Mouse (Mus musculus): ENCODE data around the gene Vmn1r208. TPM values are rescaled to one million over a fixed set of nuclear protein-coding genes. Genes with fewer than 3 reads are reported as not detected.
"Not testable (repeated sequence)": the region's sequence is repeated elsewhere in the genome, so short reads cannot be mapped to it uniquely, and the experiment has no call there.

Gene Vmn1r208
- not detected in 2 replicates for polyA plus RNA-seq (2015; fragmentation: Nextera tagmentation; extraction: Ambion mirVana)

DNA sequence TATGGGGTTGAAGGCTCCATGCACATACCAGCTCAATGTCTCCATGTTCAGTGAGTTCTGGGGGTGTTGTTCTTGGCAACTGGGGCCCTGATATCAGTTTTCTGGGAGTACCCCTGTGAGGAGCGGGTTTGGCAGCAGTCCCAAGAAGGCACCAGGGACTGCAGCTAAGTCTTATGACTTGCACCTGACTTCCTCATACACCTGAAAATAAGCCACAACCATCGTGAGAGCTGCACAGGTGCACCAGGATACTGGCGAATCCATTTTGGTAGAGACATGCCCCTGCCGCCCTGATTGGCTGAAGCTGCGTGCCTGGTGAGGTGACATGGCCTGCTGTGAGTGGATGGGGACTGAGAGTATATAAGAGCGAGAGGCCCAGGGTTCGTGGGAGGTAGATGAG, at the start of gene Vmn1r208:
Vmn1r208 (minus strand) TSS at position 101 of the 400 bp plus-strand sequence.
- not testable (repeated sequence) for H3K4me3 ChIP-seq (replicated peaks; ENCODE audit: low read length); ATAC-seq (ENCODE audit: insufficient read depth, low FRiP score); H3K27me3 ChIP-seq (ENCODE audit: control insufficient read depth, insufficient read depth, low read length); H3K36me3 ChIP-seq (ENCODE audit: control insufficient read depth, insufficient read depth, low read length); H3K4me2 ChIP-seq (ENCODE audit: low read depth, low read length); H3K9ac ChIP-seq (ENCODE audit: low read length); H3K4me1 ChIP-seq (ENCODE audit: control insufficient read depth, insufficient read depth, low read length); H3K27ac ChIP-seq (ENCODE audit: low read length); H3K9me3 ChIP-seq (replicated peaks; ENCODE audit: control insufficient read depth, low read length)
- WGBS: no CpG with 5 or more reads among the region's 7 CpGs

GRCm38 (mm10) chr13:22821601-22822000, 44.4 kb upstream of the Vmn1r208 start:
- not testable (repeated sequence) for H3K27me3 ChIP-seq (ENCODE audit: control insufficient read depth, insufficient read depth, low read length); H3K9ac ChIP-seq (ENCODE audit: low read length); H3K9me3 ChIP-seq (replicated peaks; ENCODE audit: control insufficient read depth, low read length); ATAC-seq (ENCODE audit: insufficient read depth, low FRiP score); H3K36me3 ChIP-seq (ENCODE audit: control insufficient read depth, insufficient read depth, low read length); H3K4me3 ChIP-seq (replicated peaks; ENCODE audit: low read length); H3K4me1 ChIP-seq (ENCODE audit: control insufficient read depth, insufficient read depth, low read length); H3K27ac ChIP-seq (ENCODE audit: low read length); H3K4me2 ChIP-seq (ENCODE audit: low read depth, low read length)
- 92% methylated on average over 1 of the region's 1 CpGs for WGBS

GRCm38 (mm10) chr13:22809582-22809981, 32.4 kb upstream of the Vmn1r208 start, which contains the start of gene Vmn1r209:
Vmn1r209 (minus strand) TSS chr13:22809682.
- H3K27me3 ChIP-seq (ENCODE audit: control insufficient read depth, insufficient read depth, low read length); H3K4me3 ChIP-seq (replicated peaks; ENCODE audit: low read length); H3K9me3 ChIP-seq (replicated peaks; ENCODE audit: control insufficient read depth, low read length); ATAC-seq (ENCODE audit: insufficient read depth, low FRiP score); H3K36me3 ChIP-seq (ENCODE audit: control insufficient read depth, insufficient read depth, low read length); H3K9ac ChIP-seq (ENCODE audit: low read length); H3K27ac ChIP-seq (ENCODE audit: low read length); H3K4me1 ChIP-seq (ENCODE audit: control insufficient read depth, insufficient read depth, low read length); H3K4me2 ChIP-seq (ENCODE audit: low read depth, low read length): not testable (repeated sequence)

DNA sequence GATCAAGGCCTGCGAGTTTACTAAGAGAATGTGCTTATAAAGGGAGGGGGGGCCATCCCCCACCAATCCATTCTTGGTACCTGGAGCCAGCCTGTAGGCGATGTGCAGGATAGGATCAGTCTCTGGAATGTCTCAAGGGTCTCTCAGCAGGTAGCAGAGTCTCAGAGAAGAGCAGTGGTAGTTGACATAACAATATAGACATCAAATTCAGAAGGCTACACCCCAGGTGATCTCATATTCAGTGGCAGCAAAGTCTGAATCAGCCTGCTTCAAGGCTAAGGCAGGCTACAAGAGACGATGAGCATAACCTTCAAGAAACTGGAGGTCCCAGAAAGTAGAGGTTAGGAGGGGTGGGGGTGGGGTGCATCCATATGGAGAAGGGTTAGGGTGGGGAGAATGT, 10.9 kb upstream of the Vmn1r208 start:
- not testable (repeated sequence) for H3K36me3 ChIP-seq (ENCODE audit: control insufficient read depth, insufficient read depth, low read length); ATAC-seq (ENCODE audit: insufficient read depth, low FRiP score); H3K4me2 ChIP-seq (ENCODE audit: low read depth, low read length); H3K27me3 ChIP-seq (ENCODE audit: control insufficient read depth, insufficient read depth, low read length); H3K9me3 ChIP-seq (replicated peaks; ENCODE audit: control insufficient read depth, low read length); H3K4me3 ChIP-seq (replicated peaks; ENCODE audit: low read length); H3K27ac ChIP-seq (ENCODE audit: low read length); H3K9ac ChIP-seq (ENCODE audit: low read length); H3K4me1 ChIP-seq (ENCODE audit: control insufficient read depth, insufficient read depth, low read length)
- 81% methylated on average over 3 of the region's 3 CpGs for WGBS

GRCm38 (mm10) chr13:22784159-22784558, 7.0 kb upstream of the Vmn1r208 start:
- H3K27me3 ChIP-seq (ENCODE audit: control insufficient read depth, insufficient read depth, low read length); H3K4me3 ChIP-seq (replicated peaks; ENCODE audit: low read length); H3K27ac ChIP-seq (ENCODE audit: low read length); H3K9me3 ChIP-seq (replicated peaks; ENCODE audit: control insufficient read depth, low read length); H3K36me3 ChIP-seq (ENCODE audit: control insufficient read depth, insufficient read depth, low read length); H3K9ac ChIP-seq (ENCODE audit: low read length); H3K4me2 ChIP-seq (ENCODE audit: low read depth, low read length); H3K4me1 ChIP-seq (ENCODE audit: control insufficient read depth, insufficient read depth, low read length); ATAC-seq (ENCODE audit: insufficient read depth, low FRiP score): not testable (repeated sequence)

- H3K36me3 ChIP-seq (ENCODE audit: control insufficient read depth, insufficient read depth, low read length); H3K4me3 ChIP-seq (replicated peaks; ENCODE audit: low read length); H3K9me3 ChIP-seq (replicated peaks; ENCODE audit: control insufficient read depth, low read length); H3K27me3 ChIP-seq (ENCODE audit: control insufficient read depth, insufficient read depth, low read length); H3K4me2 ChIP-seq (ENCODE audit: low read depth, low read length); H3K27ac ChIP-seq (ENCODE audit: low read length); H3K4me1 ChIP-seq (ENCODE audit: control insufficient read depth, insufficient read depth, low read length); ATAC-seq (ENCODE audit: insufficient read depth, low FRiP score); H3K9ac ChIP-seq (ENCODE audit: low read length): not testable (repeated sequence)
- 63% methylated on average over 1 of the region's 2 CpGs for WGBS
These were observed 5.6 kb downstream of the Vmn1r208 start for GRCm38 (mm10) chr13:22771592-22771991.

DNA sequence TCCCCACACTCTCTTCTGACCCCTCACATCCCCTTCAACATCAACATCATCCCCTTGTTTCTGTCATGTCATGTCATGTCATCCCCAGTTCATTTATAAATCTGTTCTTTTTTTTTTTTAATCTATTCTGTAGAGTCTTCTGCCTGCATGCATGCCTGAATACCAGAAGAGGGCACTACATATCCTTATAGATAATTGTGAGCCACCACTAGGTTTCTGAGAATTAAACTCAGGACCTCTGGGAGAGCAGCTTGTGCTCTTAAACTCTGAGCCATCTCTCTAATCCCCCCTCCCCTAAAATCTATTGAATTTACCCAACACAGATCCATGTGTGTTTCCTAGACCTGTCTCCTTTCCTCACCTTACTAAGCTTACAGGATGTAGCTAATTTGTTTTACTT, 29.7 kb downstream of the Vmn1r208 start:
- Histone ChIP-seq H3K9ac (ENCODE audit: low read length) (no peak overlapping the region), H3K27ac (ENCODE audit: low read length) (no peak overlapping the region), H3K4me1 (ENCODE audit: control insufficient read depth, insufficient read depth, low read length) (no peaks in the 10 kb centered on the region), H3K27me3 (ENCODE audit: control insufficient read depth, insufficient read depth, low read length) (no peaks in the 10 kb centered on the region), H3K9me3 (replicated peaks; ENCODE audit: control insufficient read depth, low read length) (no peaks in the 10 kb centered on the region), H3K4me2 (ENCODE audit: low read depth, low read length) (no peak overlapping the region), H3K36me3 (ENCODE audit: control insufficient read depth, insufficient read depth, low read length) (no peaks in the 10 kb centered on the region), H3K4me3 (replicated peaks; ENCODE audit: low read length) (no peak overlapping the region)
- no peak for ATAC-seq (ENCODE audit: insufficient read depth, low FRiP score)

DNA sequence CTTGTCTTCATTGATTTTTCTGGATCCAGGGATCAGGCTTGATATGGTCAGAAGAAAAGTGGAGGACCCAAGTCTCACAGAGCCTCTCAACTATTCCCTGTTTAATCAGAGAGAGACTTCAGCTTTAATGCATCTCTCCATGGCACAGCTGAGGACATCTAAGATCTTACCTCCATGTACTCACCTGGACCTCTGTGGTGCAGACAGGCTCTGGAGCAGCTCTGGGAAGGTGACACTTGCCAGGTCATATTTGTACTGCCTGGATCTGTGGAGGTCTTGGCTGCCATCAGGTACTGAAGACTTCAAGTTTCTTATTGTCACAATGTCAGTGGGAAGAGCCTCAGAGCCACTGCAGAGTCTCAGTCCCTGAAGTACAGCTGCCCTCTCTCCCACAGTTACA, 47.7 kb downstream of the Vmn1r208 start, which contains the start of gene Vmn1r207-ps:
Vmn1r207-ps (minus strand) TSS at position 101 of the 400 bp plus-strand sequence.
- H3K9ac ChIP-seq (ENCODE audit: low read length); ATAC-seq (ENCODE audit: insufficient read depth, low FRiP score); H3K4me1 ChIP-seq (ENCODE audit: control insufficient read depth, insufficient read depth, low read length); H3K4me3 ChIP-seq (replicated peaks; ENCODE audit: low read length); H3K4me2 ChIP-seq (ENCODE audit: low read depth, low read length); H3K36me3 ChIP-seq (ENCODE audit: control insufficient read depth, insufficient read depth, low read length); H3K27ac ChIP-seq (ENCODE audit: low read length); H3K27me3 ChIP-seq (ENCODE audit: control insufficient read depth, insufficient read depth, low read length); H3K9me3 ChIP-seq (replicated peaks; ENCODE audit: control insufficient read depth, low read length): not testable (repeated sequence)
